Mouse (Mus musculus) brain, adult 2 months (tissue): ENCODE data around the gene Spout1.
A peak's percentile ranks its signal among the peaks of the same experiment; 100 is the strongest.
"Not testable (repeated sequence)": the region's sequence is repeated elsewhere in the genome, so short reads cannot be mapped to it uniquely, and the experiment has no call there.

Experiments
- DNase-seq: peaks from one replicate; pipeline ENCODE4 v3.0.0; 2011; ENCODE audit warnings: low read depth, low spot score

The Spout1 gene

GRCm38 (mm10) chr2:30178711-30179110 is 452 bp upstream of the Spout1 start:
- not testable (repeated sequence) for DNase-seq

- no peak for DNase-seq
Observed at GRCm38 (mm10) chr2:30176561-30176960, 1.7 kb downstream of the Spout1 start.

GRCm38 (mm10) chr2:30175897-30176296 is 2.4 kb downstream of the Spout1 start:
- no peak for DNase-seq

- DNase-seq: no peak
Observed at GRCm38 (mm10) chr2:30173541-30174240, 4.6 kb downstream of the Spout1 start.

- DNase-seq: peak; percentile 53
Observed at GRCm38 (mm10) chr2:30171997-30172382, 6.3 kb downstream of the Spout1 start.

- DNase-seq: peak; percentile 98
Observed at GRCm38 (mm10) chr2:30171371-30171996, 6.8 kb downstream of the Spout1 start, which contains the start of gene Endog. TSS of gene Endog (plus strand) at chr2:30171493.

- no peak for DNase-seq
Observed at GRCm38 (mm10) chr2:30166677-30167076, 11.6 kb downstream of the Spout1 start.

- no peak for DNase-seq
Observed at GRCm38 (mm10) chr2:30164340-30164932, 13.8 kb downstream of the Spout1 start.

GRCm38 (mm10) chr2:30161809-30162208 is 16.4 kb downstream of the Spout1 start:
- DNase-seq: peak; percentile 80

- not testable (repeated sequence) for DNase-seq
Observed at GRCm38 (mm10) chr2:30159871-30160270, 18.4 kb downstream of the Spout1 start.

- no peak for DNase-seq
Observed at GRCm38 (mm10) chr2:30152616-30153015, 25.6 kb downstream of the Spout1 start.

- no peak for DNase-seq
Observed at GRCm38 (mm10) chr2:30151840-30152239, 26.4 kb downstream of the Spout1 start.

- no peak for DNase-seq
Observed at GRCm38 (mm10) chr2:30147466-30147865, 30.8 kb downstream of the Spout1 start.

GRCm38 (mm10) chr2:30144436-30144835 is 33.8 kb downstream of the Spout1 start:
- DNase-seq: no peak

GRCm38 (mm10) chr2:30140021-30140420 is 38.2 kb downstream of the Spout1 start:
- DNase-seq: peak; percentile 87

- no peak for DNase-seq
Observed at GRCm38 (mm10) chr2:30136458-30136857, 41.8 kb downstream of the Spout1 start.

GRCm38 (mm10) chr2:30134928-30135620 is 43.2 kb downstream of the Spout1 start:
- no peak for DNase-seq

GRCm38 (mm10) chr2:30134378-30134711 is 43.9 kb downstream of the Spout1 start:
- DNase-seq: no peak

- peak; percentile 97 for DNase-seq
Observed at GRCm38 (mm10) chr2:30133613-30134377, 44.5 kb downstream of the Spout1 start, which contains the start of gene Tbc1d13. TSS of gene Tbc1d13 (plus strand) at chr2:30133746.

- DNase-seq: no peak
Observed at GRCm38 (mm10) chr2:30132801-30133612, 45.3 kb downstream of the Spout1 start.

GRCm38 (mm10) chr2:30131240-30131639 is 47.0 kb downstream of the Spout1 start:
- DNase-seq: not testable (repeated sequence)
